Mouse (Mus musculus) gastrocnemius, adult 2 months (tissue): ENCODE data around the gene Sowahb. TPM values are rescaled to one million over a fixed set of nuclear protein-coding genes. Genes with fewer than 3 reads are reported as not detected.

Experiments
- DNase-seq: peaks from one replicate; pipeline ENCODE4 v3.0.0; 2022
- H3K27ac ChIP-seq: fragments of 200-600 bp; 2 replicates; pipeline ENCODE4 v1.8.1; 2022; ENCODE audit warnings: mild to moderate bottlenecking
- H3K4me3 ChIP-seq: fragments of 200-600 bp; 2 replicates; pipeline ENCODE4 v1.8.1; 2022; ENCODE audit warnings: mild to moderate bottlenecking, moderate library complexity
- CTCF ChIP-seq: fragments of 200-600 bp; IDR thresholded peaks from 2 replicates; pipeline ENCODE4 v1.8.1; 2022; ENCODE audit warnings: antibody characterized with exemption, mild to moderate bottlenecking, moderate library complexity
- intact Hi-C: fragments of 180-260 bp; cut with DNase I; formaldehyde crosslinking; loops from one replicate; pipeline ENCODE4 v1.15.1; 2025
- long read RNA-seq, 2 experiments: library from polyadenylated mRNA; stranded (forward); transcript quantifications; one replicate each; pipeline ENCODE4 v2.0.0; 2021
- total RNA-seq, 2 experiments: library from RNA; stranded (reverse); gene quantifications; 2 replicates each; pipeline ENCODE4 v1.2.3; 2021

Gene Sowahb
- not detected for total RNA-seq
- long read RNA-seq, experiment 1 = 0 reads
- long read RNA-seq, experiment 2 = 0 reads

DNA sequence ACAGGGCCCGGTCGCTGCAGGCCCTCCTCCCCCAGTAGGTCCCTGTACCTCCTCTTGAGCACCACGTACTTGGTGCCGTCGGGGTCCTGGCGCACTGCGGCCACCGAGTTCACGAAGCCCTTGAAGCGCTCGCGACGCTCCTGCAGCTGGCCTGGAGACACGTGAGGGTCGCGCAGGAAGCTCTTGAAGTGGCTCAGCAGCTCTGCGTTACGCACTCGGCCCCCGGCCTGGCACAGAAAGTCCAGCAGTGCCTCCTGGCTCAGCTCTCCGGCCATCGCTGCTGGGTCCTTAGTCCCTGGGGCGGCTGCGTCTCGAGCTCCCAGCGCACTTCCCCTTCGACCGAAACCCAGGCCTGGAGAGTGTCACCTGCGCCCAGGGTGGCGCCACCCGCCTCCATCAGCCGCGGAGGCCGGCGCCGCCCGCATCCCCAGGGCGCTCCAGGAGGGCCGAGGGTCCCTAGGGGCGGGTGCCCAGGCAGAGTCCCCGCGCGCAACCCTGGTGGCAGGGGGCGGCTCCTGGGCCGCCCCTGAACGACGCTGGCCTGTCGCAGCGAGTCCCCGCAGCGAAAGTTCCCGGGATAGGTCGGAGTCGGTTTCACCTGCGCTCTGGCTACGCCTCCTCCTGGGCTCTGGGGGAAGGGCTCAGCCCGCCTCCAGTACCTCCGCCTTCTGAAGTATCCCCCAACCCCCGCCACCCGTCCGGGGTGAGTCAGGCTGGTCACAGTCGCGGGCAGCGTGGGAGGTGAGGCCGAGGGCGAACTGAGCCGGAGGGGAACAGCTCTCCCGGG is at the start of gene Sowahb:
Gene Sowahb, minus strand, starts transcription at position 439 of the 787 bp plus-strand sequence.
- intact Hi-C loops = no loop called here
- TF ChIP-seq CTCF = no peak
- no peak within 1 kb of the TSS for H3K27ac ChIP-seq
- peak; percentile 49 for DNase-seq
- H3K4me3 ChIP-seq = peak within 1 kb of the TSS; percentile 76

- peak overlapping the region; percentile 88 for H3K4me3 ChIP-seq
- no peak for TF ChIP-seq CTCF
- DNase-seq = peak; percentile 65
- peak overlapping the region; percentile 99 for H3K27ac ChIP-seq
- intact Hi-C loops = loop anchor here (2.0 to 5.0 kb wide), 3 partner anchors 69 to 173 kb away; partner anchors contain the start of gene Ccng2
Observed at GRCm38 (mm10) chr5:93093638-93094527, 49.1 kb upstream of the Sowahb start.

DNA sequence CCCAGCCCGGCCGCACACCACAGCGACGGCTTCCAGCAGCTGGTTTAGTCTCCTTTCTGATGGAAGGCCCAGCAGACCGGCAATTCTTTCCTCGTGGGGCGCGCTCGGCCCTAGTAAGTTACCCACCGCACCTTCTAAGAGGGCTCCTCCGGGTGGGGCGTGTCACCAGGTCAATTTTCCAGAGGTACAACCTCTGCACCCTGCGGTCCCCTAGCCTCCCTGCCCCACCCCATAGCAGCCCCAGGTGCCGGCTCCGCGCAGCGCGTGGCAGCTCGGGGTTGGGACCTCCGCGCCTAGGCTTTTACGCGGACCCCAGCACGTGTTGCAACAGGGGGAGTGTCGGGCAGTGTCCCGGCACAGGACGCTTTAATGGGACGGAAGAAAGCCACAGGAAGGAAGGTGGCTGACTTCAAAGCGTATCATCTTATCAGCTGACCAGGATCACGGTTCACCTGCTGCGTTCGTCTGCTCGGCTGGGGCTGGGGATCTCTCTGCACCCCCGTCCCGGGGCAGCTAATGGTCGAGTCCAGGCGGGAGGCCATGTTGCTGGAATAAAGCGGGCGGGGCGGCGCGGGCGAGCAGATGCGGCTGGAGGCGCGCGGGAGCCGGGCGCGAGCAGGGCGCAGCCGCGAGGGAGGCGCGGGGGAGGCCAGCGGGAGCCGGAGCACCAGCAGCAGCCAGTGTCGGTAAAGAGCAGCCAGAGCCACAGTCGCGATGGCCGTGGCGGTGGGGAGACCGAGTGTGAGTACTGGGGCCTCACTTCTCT is 48.2 kb upstream of the Sowahb start, which contains the start of gene Sept11:
Gene Sept11, plus strand, starts transcription at position 581 of the 766 bp plus-strand sequence.
- TF ChIP-seq CTCF = peak; percentile 17; the same call in 1 of the 2 replicates

DNA sequence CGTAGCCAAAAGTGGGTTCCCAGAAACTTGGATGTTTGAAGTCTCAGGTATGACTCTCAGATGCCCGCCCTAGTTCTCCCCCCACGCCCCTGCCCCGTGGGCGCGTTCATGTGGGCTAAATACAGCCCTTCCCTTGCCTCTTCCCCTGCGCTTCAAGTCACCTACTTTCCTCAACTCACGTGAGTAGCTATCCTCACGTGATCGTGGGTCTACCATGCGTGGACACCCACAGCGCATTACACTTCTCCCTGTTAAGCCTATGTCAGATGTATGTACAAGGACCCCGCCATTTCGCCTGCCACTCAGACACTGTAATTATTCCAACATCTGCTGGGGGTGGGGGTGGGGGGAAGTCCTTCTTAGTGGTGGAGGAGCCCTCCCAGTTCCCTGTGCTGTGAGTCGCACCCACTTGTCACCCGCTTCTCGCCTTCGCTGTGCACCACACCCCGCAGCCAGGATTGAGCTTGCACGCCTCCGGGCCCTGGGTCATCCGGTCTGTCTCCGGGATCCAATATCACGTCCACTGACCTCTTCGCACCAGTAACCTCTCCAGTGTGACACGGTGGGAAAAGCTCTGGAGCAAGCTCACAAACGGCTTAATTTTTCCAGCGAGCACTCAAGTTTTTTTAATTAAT is 47.4 kb upstream of the Sowahb start:
- Histone ChIP-seq H3K4me3 (peak overlapping the region; percentile 88), H3K27ac (peak overlapping the region; percentile 99)
- intact Hi-C loops = loop anchor here (2.0 to 5.0 kb wide), 3 partner anchors 71 to 175 kb away; partner anchors contain the start of gene Ccng2
- peak; percentile 80 for DNase-seq
- TF ChIP-seq CTCF = no peak

More for the DNA sequence above, 48.2 kb upstream of the Sowahb start, which contains the start of gene Sept11:
- intact Hi-C loops = loop anchor here (2.0 to 5.0 kb wide), 3 partner anchors 70 to 174 kb away; partner anchors contain the start of gene Ccng2
- DNase-seq = peak; percentile 97
- peak within 1 kb of the TSS; percentile 88 for H3K4me3 ChIP-seq
- H3K27ac ChIP-seq = peak within 1 kb of the TSS; percentile 99

GRCm38 (mm10) chr5:93091266-93091665 is 46.4 kb upstream of the Sowahb start:
- DNase-seq = no peak
- peak overlapping the region; percentile 88 for H3K4me3 ChIP-seq

GRCm38 (mm10) chr5:93085900-93086299 is 41.1 kb upstream of the Sowahb start:
- intact Hi-C loops = loop anchor here (2.0 kb wide), 1 partner anchor 77 kb away; no protein-coding TSS in a partner anchor

More at GRCm38 (mm10) chr5:93091266-93091665, 46.4 kb upstream of the Sowahb start:
- H3K27ac ChIP-seq = no peak overlapping the region
- intact Hi-C loops = loop anchor here (5.0 kb wide), 2 partner anchors 89 to 176 kb away; partner anchors contain the start of gene Ccng2
- no peak for TF ChIP-seq CTCF

GRCm38 (mm10) chr5:93085015-93085598 is 40.3 kb upstream of the Sowahb start:
- Histone ChIP-seq H3K27ac (no peak overlapping the region), H3K4me3 (no peak overlapping the region)
- peak; percentile 56 for TF ChIP-seq CTCF
- intact Hi-C loops = loop anchor here (2.0 kb wide), 1 partner anchor 78 kb away; no protein-coding TSS in a partner anchor
- peak; percentile 69 for DNase-seq

More at GRCm38 (mm10) chr5:93085900-93086299, 41.1 kb upstream of the Sowahb start:
- no peak for TF ChIP-seq CTCF
- DNase-seq = no peak
- Histone ChIP-seq H3K4me3 (no peak overlapping the region), H3K27ac (no peak overlapping the region)

DNA sequence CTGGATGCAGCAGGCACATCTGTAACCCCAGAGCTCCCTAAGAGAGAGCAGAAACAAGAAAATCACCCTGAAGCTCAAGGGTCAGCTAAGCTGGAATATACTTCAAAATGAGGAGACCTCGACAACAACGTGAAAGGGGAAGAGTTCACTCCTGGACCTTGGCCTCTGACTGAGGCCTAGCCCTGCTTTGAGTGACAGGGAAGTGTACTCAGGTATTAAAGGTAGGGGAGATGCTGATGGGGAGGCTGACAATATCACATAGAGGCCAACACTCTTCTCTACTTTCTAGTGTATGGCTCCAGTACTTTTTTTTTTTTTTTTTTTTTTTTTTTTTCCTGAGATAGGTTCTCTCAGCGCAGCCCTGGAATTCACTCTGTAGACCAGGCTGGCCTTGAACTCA is 34.8 kb upstream of the Sowahb start:
- intact Hi-C loops = no loop called here
- TF ChIP-seq CTCF = no peak
- no peak for DNase-seq
- H3K27ac ChIP-seq = no peak overlapping the region
- no peak overlapping the region for H3K4me3 ChIP-seq

DNA sequence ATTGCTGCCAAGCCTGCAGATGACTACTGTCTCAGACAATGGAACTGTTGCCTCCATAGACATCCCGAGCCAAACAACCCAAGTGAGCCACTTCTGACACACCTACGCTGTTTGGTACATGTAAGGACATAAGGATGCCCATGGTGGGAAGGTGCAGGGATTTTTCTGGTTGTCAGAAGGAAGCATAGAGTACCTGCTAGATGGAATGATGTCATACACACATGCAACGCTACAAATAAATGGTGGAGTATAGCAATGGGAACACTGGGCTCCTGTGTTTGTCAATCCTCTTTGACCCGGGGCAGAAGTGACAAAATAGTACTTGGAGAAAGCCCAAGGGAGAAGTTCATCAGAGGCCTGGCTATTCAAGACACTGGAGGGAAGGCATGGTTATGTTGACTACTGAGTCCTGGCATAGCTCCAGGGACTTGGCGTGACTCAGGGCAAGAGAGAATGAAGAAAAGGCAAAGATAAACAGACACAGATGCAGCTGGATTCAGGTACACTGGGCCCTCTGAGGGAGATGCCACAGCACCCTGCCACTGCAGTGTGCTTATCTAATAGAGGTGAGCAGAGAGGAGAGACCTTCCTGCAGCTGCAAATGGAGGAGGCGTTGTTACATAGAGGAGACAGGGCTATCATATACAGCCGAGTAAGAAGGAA is 33.0 kb upstream of the Sowahb start:
- H3K27ac ChIP-seq = no peak overlapping the region
- intact Hi-C loops = no loop called here
- no peak for DNase-seq
- TF ChIP-seq CTCF = no peak
- H3K4me3 ChIP-seq = no peak overlapping the region

- intact Hi-C loops = no loop called here
- no peak overlapping the region for H3K4me3 ChIP-seq
- H3K27ac ChIP-seq = no peak overlapping the region
- no peak for DNase-seq
- TF ChIP-seq CTCF = no peak
Observed at GRCm38 (mm10) chr5:93060865-93061264, 16.0 kb upstream of the Sowahb start.
